Mouse (Mus musculus): Measurements from ENCODE around the gene Mid1.
"Not testable (repeated sequence)": the region's sequence is repeated elsewhere in the genome, so short reads cannot be mapped to it uniquely, and the experiment has no call there.

The Mid1 gene

GRCm38 (mm10) chrX:169985796-169986195 lies 300.8 kb downstream of the Mid1 start:
- DNase-seq (ENCODE audit: low read depth, low spot score): peak; percentile 42

GRCm38 (mm10) chrX:169986519-169987367 lies 301.7 kb downstream of the Mid1 start:
- peak; percentile 89 for DNase-seq (ENCODE audit: low read depth, low spot score)

GRCm38 (mm10) chrX:169987368-169987837 lies 302.4 kb downstream of the Mid1 start:
- DNase-seq (ENCODE audit: low read depth, low spot score): peak; percentile 67

GRCm38 (mm10) chrX:169988571-169989218 lies 303.7 kb downstream of the Mid1 start:
- DNase-seq (ENCODE audit: low read depth, low spot score): peak; percentile 59

- peak; percentile 59 for DNase-seq (ENCODE audit: low read depth, low spot score)
Observed at GRCm38 (mm10) chrX:169989219-169989595, 304.2 kb downstream of the Mid1 start.

- DNase-seq (ENCODE audit: low read depth, low spot score): peak; percentile 81
Observed at GRCm38 (mm10) chrX:169989691-169990631, 305.0 kb downstream of the Mid1 start.

GRCm38 (mm10) chrX:169991128-169991873 lies 306.3 kb downstream of the Mid1 start:
- DNase-seq (ENCODE audit: low read depth, low spot score): peak; percentile 99

GRCm38 (mm10) chrX:169992086-169992930 lies 307.3 kb downstream of the Mid1 start:
- DNase-seq (ENCODE audit: low read depth, low spot score): not testable (repeated sequence)

GRCm38 (mm10) chrX:169992951-169993547 lies 308.1 kb downstream of the Mid1 start:
- not testable (repeated sequence) for DNase-seq (ENCODE audit: low read depth, low spot score)

- not testable (repeated sequence) for DNase-seq (ENCODE audit: low read depth, low spot score)
Observed at GRCm38 (mm10) chrX:169994011-169994865, 309.2 kb downstream of the Mid1 start.

GRCm38 (mm10) chrX:169994866-169995711 lies 310.1 kb downstream of the Mid1 start:
- DNase-seq (ENCODE audit: low read depth, low spot score): peak; percentile 96

GRCm38 (mm10) chrX:169995909-169996521 lies 311.0 kb downstream of the Mid1 start:
- DNase-seq (ENCODE audit: low read depth, low spot score): not testable (repeated sequence)

- peak; percentile 98 for DNase-seq (ENCODE audit: low read depth, low spot score)
Observed at GRCm38 (mm10) chrX:169996926-169997325, 311.9 kb downstream of the Mid1 start.

GRCm38 (mm10) chrX:169997456-169997853 lies 312.5 kb downstream of the Mid1 start:
- not testable (repeated sequence) for DNase-seq (ENCODE audit: low read depth, low spot score)

GRCm38 (mm10) chrX:169997854-169998456 lies 313.0 kb downstream of the Mid1 start:
- DNase-seq (ENCODE audit: low read depth, low spot score): peak; percentile 100

GRCm38 (mm10) chrX:169998559-169999219 lies 313.7 kb downstream of the Mid1 start:
- not testable (repeated sequence) for DNase-seq (ENCODE audit: low read depth, low spot score)

All from forelimb bud, embryonic 11.5 days (tissue).